Mouse (Mus musculus): ENCODE measurements around the gene Sall4.

GRCm38 (mm10) chr2:168813243-168813642 lies 45.5 kb upstream of the Sall4 start:
- TF ChIP-seq CTCF (conservative IDR thresholded peaks at IDR 0.05; ENCODE audit: insufficient read depth, insufficient read length, low read depth, low read length) (no peak), POLR2A (IDR thresholded peaks at IDR 0.05; ENCODE audit: low read depth, low read length) (no peak)
